Mouse (Mus musculus): Measurements from ENCODE around the gene Hmgcs2.

DNA sequence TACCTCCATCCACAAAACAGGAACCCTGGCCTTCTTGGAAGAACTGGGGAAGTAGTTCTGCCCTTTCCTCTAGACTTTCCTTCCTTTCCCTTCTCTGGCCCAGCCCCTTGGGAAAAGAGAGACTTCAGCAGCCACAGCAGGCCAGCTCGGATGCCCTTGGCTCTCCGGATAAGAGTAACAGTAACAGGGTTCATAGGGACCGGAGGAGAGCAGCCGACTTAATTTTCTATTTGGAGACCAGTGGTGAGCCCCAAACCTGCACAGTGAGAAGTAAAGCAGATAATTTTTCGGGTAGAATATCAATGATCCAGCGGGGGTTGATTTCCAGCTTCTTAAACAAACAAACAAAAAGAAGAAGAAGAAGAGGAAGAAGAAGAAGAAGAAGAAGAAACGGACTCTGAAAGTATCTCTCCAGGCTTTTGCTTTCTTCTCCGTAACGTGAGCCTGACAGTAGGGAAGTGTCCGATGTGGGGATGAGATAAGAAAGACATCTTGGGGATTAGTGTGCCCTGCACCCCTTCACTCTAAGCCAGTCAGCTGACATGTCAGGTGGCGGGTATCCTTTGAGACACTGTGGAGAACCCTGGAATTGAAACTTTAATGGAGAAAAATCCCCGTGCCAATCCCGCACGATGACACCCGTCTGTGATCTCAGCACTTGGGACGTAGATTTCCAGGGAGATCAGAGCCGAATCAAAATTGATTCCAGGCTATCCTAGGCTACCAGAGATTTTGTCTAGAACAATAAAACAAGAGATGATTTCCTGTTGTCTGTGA, 60.8 kb downstream of the Hmgcs2 start:
- TF ChIP-seq CTCF (IDR thresholded peaks at IDR 0.05) (no peak), EP300 (IDR thresholded peaks at IDR 0.05) (no peak)
